Mouse (Mus musculus): ENCODE results near the gene Shroom3. TPM values are rescaled to one million over a fixed set of nuclear protein-coding genes. Genes with fewer than 3 reads are reported as not detected.

The Shroom3 gene
- total RNA-seq (2012; rRNA removed) (0.04 and 0.25 TPM in 2 replicates), total RNA-seq (2014; rRNA removed) (not detected in 2 replicates), polyA plus RNA-seq (2012; ENCODE audit: insufficient read length, low read depth) (0.11 and 0.94 TPM in 2 replicates)

DNA sequence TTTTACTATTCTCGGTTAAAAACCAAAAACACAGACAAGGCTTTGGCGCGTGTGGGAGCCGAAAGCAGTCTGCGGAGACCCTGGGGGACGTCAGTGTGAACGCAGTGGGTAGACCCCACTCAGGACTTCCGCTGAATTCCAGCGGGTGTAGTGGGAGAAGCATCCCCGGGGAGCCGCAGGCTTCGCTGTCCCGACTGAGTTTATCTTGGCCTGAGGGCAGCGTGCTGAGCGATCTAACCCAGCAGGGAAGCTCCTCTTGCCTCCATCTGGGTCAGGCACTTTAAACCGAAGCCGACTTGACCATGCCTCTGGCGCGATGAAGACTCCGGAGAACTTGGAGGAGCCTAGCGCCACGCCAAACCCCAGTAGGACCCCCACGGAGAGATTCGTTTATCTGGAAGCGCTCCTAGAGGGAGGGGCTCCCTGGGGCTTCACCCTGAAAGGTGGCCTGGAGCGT is at the start of gene Shroom3:
Shroom3 (plus strand) TSS at position 85 of the 457 bp plus-strand sequence.
- Histone ChIP-seq H3K9ac (ENCODE audit: insufficient read depth, low read depth) (no peak within 1 kb of the TSS), H3K36me3 (replicated peaks in 1 of 2; ENCODE audit: control insufficient read depth in 1 of 2, insufficient read depth in 1 of 2, low read length in 1 of 2) (no peaks in the 10 kb centered on the region), H3K4me3 (replicated peaks in 1 of 3; ENCODE audit: low read depth in 2 of 3, low read length in 2 of 3, poor library complexity in 1 of 3) (no peak within 1 kb of the TSS), H3K79me2 (replicated peaks; ENCODE audit: control insufficient read depth, extremely low read depth, insufficient read depth, poor library complexity, severe bottlenecking) (no peaks in the 10 kb centered on the region), H3K27me3 (replicated peaks) (no peaks in the 10 kb centered on the region), H3K9me3 (replicated peaks; ENCODE audit: low read length) (no peaks in the 10 kb centered on the region), H3K4me2 (ENCODE audit: insufficient read depth, low read depth, poor library complexity, severe bottlenecking) (no peak within 1 kb of the TSS), H3K27ac (ENCODE audit: insufficient read depth, low read depth) (no peak within 1 kb of the TSS), H3K4me1 (ENCODE audit: control insufficient read depth in 1 of 2, insufficient read depth in 2 of 2) (peaks cover 2 to 13% of the 10 kb centered on the region in 2 experiments; a peak in 3 of 4 replicates)
- no peak for DNase-seq (ENCODE audit: extremely low read depth)
- TF ChIP-seq SMC3 (IDR thresholded peaks at IDR 0.05; ENCODE audit: low read depth, low read length) (no peak), KAT2A (IDR thresholded peaks at IDR 0.05; ENCODE audit: insufficient replicate concordance, low read length) (no peak), SIN3A (IDR thresholded peaks at IDR 0.05; ENCODE audit: low read length) (no peak), MEF2A (IDR thresholded peaks at IDR 0.05; ENCODE audit: borderline replicate concordance, low read depth, low read length) (no peak), POLR2A (IDR thresholded peaks at IDR 0.05; ENCODE audit: low read depth, low read length) (no peak), MAZ (IDR thresholded peaks at IDR 0.05; ENCODE audit: low read depth, low read length) (no peak), ZMIZ1 (IDR thresholded peaks at IDR 0.05; ENCODE audit: low read depth, low read length) (no peak), ETS1 (conservative IDR thresholded peaks at IDR 0.05; ENCODE audit: low read depth, low read length) (no peak), JUN (IDR thresholded peaks at IDR 0.05; ENCODE audit: insufficient read depth, low read depth, low read length) (no peak), USF1 (IDR thresholded peaks at IDR 0.05; ENCODE audit: low read depth, low read length) (no peak), IRF4 (IDR thresholded peaks at IDR 0.05; ENCODE audit: low read depth, low read length) (no peak), PAX5 (IDR thresholded peaks at IDR 0.05; ENCODE audit: low read length) (no peak), NRF1 (IDR thresholded peaks at IDR 0.05; ENCODE audit: low read depth, low read length) (no peak), RCOR1 (conservative IDR thresholded peaks at IDR 0.05; ENCODE audit: low read depth, low read length) (no peak)
- in situ Hi-C loops (cut with MboI; ENCODE audit: low pct_ligation_motif_present, low pct_unique_long_range_greater_than_20kb, low sequenced_read_pairs) (no loop called here), dilution Hi-C loops (cut with MboI; ENCODE audit: extremely low pct_ligation_motif_present, extremely low pct_unique_long_range_greater_than_20kb, low sequenced_read_pairs) (no loop called here)

DNA sequence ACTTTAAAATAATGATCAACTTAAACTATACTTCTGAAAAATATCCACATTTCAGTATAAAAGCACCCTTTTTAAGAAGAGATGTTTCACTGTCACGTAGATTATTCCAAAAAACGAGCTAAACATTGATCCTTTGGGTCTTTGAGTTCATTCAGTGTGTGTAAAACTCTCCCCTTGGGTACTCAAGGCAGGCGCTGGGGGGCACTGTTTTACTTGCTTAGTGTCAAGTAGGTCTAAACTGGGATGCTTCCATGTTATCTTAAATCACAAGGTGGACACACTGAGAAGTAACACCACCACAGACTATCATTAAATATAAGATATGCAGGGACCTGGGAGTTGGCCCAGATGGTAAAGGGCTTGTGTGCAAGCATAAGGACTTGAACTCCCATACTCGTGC is 49.7 kb upstream of the Shroom3 start:
- TF ChIP-seq RAD21 (IDR thresholded peaks at IDR 0.05; ENCODE audit: low read depth, low read length) = peak; percentile 29
- peak in 1 of 2 experiments; percentile 49; a peak in 2 of 4 replicates for TF ChIP-seq CTCF (conservative IDR thresholded peaks at IDR 0.05 in 1 of 2, IDR thresholded peaks at IDR 0.05 in 1 of 2; ENCODE audit: low read depth in 2 of 2, low read length in 2 of 2)
- TF ChIP-seq TBP (conservative IDR thresholded peaks at IDR 0.05; ENCODE audit: low read depth, low read length) = no peak
- no peak for DNase-seq (ENCODE audit: extremely low read depth)
- Histone ChIP-seq H3K4me2 (ENCODE audit: insufficient read depth, low read depth, poor library complexity, severe bottlenecking) (no peak overlapping the region), H3K9me3 (replicated peaks; ENCODE audit: low read length) (no peaks in the 10 kb centered on the region), H3K9ac (ENCODE audit: insufficient read depth, low read depth) (no peak overlapping the region), H3K36me3 (replicated peaks in 1 of 2; ENCODE audit: control insufficient read depth in 1 of 2, insufficient read depth in 1 of 2, low read length in 1 of 2) (no peaks in the 10 kb centered on the region), H3K4me1 (ENCODE audit: control insufficient read depth in 1 of 2, insufficient read depth in 2 of 2) (no peaks in the 10 kb centered on the region), H3K79me2 (replicated peaks; ENCODE audit: control insufficient read depth, extremely low read depth, insufficient read depth, poor library complexity, severe bottlenecking) (no peaks in the 10 kb centered on the region), H3K27ac (ENCODE audit: insufficient read depth, low read depth) (no peak overlapping the region), H3K27me3 (replicated peaks) (no peaks in the 10 kb centered on the region), H3K4me3 (replicated peaks in 1 of 3; ENCODE audit: low read depth in 2 of 3, low read length in 2 of 3, poor library complexity in 1 of 3) (no peak overlapping the region)
- in situ Hi-C loops (cut with MboI; ENCODE audit: low pct_ligation_motif_present, low pct_unique_long_range_greater_than_20kb, low sequenced_read_pairs) (no loop called here), dilution Hi-C loops (cut with MboI; ENCODE audit: extremely low pct_ligation_motif_present, extremely low pct_unique_long_range_greater_than_20kb, low sequenced_read_pairs) (no loop called here)
